Mouse (Mus musculus): ENCODE data around the gene Tbcc. TPM values are rescaled to one million over a fixed set of nuclear protein-coding genes. Genes with fewer than 3 reads are reported as not detected.

Gene Tbcc
- polyA plus RNA-seq, 1 experiment from 2014 or later, result 31.8 TPM

- peak overlapping the region; percentile 61 for H3K27ac ChIP-seq (ENCODE audit: low read length)
- peaks cover 25% of the 10 kb centered on the region for H3K4me1 ChIP-seq (ENCODE audit: control insufficient read depth, insufficient read depth, low read length)
- WGBS, result 84% methylated on average over 7 of the region's 7 CpGs
- H3K9me3 ChIP-seq (ENCODE audit: control insufficient read depth, low read length), result no peaks in the 10 kb centered on the region
- H3K27me3 ChIP-seq (replicated peaks; ENCODE audit: control insufficient read depth, insufficient read depth, low read length), result no peaks in the 10 kb centered on the region
- no peak for ATAC-seq
- no peak overlapping the region for H3K9ac ChIP-seq (ENCODE audit: low read depth, low read length)
- H3K4me3 ChIP-seq (ENCODE audit: low read length), result no peak overlapping the region
- no peak overlapping the region for H3K4me2 ChIP-seq (ENCODE audit: low read depth, low read length)
- no peaks in the 10 kb centered on the region for H3K36me3 ChIP-seq (ENCODE audit: control insufficient read depth, insufficient read depth, low read length)
Measured at GRCm38 (mm10) chr17:46854096-46854495, 36.4 kb upstream of the Tbcc start.

DNA sequence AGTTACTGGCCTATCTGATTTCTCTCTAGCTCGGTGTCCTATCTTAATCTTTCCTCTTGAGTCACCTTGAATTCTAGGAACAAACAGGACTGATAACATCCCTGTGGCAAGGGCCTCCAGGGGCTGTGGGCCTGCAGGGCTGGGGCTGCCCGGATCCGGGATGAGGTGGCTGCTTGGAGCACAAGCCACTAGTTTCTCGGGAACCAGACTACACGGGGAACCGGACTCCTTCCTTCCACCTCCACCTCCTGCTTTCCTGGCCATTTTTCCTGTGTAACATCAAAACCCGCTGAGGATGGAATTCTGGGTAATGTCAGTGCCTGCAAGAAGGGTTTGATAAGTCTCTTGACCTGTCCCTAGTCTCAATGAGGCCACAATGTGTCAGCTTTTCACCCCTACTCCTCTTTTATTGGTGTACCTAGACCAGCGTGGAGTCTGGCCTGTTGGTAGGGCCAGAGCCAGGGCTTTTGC is 35.8 kb upstream of the Tbcc start:
- H3K9ac ChIP-seq (ENCODE audit: low read depth, low read length), result peak overlapping the region; percentile 23; the same call in 1 of the 2 replicates
- peaks cover 25% of the 10 kb centered on the region for H3K4me1 ChIP-seq (ENCODE audit: control insufficient read depth, insufficient read depth, low read length)
- H3K27me3 ChIP-seq (replicated peaks; ENCODE audit: control insufficient read depth, insufficient read depth, low read length), result no peaks in the 10 kb centered on the region
- no peaks in the 10 kb centered on the region for H3K36me3 ChIP-seq (ENCODE audit: control insufficient read depth, insufficient read depth, low read length)
- ATAC-seq, result no peak
- peak overlapping the region; percentile 61 for H3K27ac ChIP-seq (ENCODE audit: low read length)
- WGBS, result 56% methylated on average over 8 of the region's 8 CpGs
- H3K4me3 ChIP-seq (ENCODE audit: low read length), result no peak overlapping the region
- H3K9me3 ChIP-seq (ENCODE audit: control insufficient read depth, low read length), result no peaks in the 10 kb centered on the region
- H3K4me2 ChIP-seq (ENCODE audit: low read depth, low read length), result no peak overlapping the region; the same call in 1 of the 2 replicates

GRCm38 (mm10) chr17:46855328-46856106 is 35.0 kb upstream of the Tbcc start:
- WGBS, result 47% methylated on average over 15 of the region's 15 CpGs
- no peaks in the 10 kb centered on the region for H3K36me3 ChIP-seq (ENCODE audit: control insufficient read depth, insufficient read depth, low read length)
- peaks cover 25% of the 10 kb centered on the region for H3K4me1 ChIP-seq (ENCODE audit: control insufficient read depth, insufficient read depth, low read length)
- peak overlapping the region; percentile 100 for H3K9ac ChIP-seq (ENCODE audit: low read depth, low read length)
- peak overlapping the region; percentile 82 for H3K4me3 ChIP-seq (ENCODE audit: low read length)
- peak overlapping the region; percentile 100 for H3K27ac ChIP-seq (ENCODE audit: low read length)
- H3K27me3 ChIP-seq (replicated peaks; ENCODE audit: control insufficient read depth, insufficient read depth, low read length), result no peaks in the 10 kb centered on the region
- H3K9me3 ChIP-seq (ENCODE audit: control insufficient read depth, low read length), result no peaks in the 10 kb centered on the region
- peak overlapping the region; percentile 61 for H3K4me2 ChIP-seq (ENCODE audit: low read depth, low read length)
- no peak for ATAC-seq

- peak overlapping the region; percentile 61 for H3K4me2 ChIP-seq (ENCODE audit: low read depth, low read length)
- no peaks in the 10 kb centered on the region for H3K36me3 ChIP-seq (ENCODE audit: control insufficient read depth, insufficient read depth, low read length)
- H3K4me1 ChIP-seq (ENCODE audit: control insufficient read depth, insufficient read depth, low read length), result peaks cover 25% of the 10 kb centered on the region
- peak overlapping the region; percentile 82 for H3K4me3 ChIP-seq (ENCODE audit: low read length)
- no peaks in the 10 kb centered on the region for H3K27me3 ChIP-seq (replicated peaks; ENCODE audit: control insufficient read depth, insufficient read depth, low read length)
- peak overlapping the region; percentile 100 for H3K9ac ChIP-seq (ENCODE audit: low read depth, low read length)
- H3K27ac ChIP-seq (ENCODE audit: low read length), result peak overlapping the region; percentile 100
- 4% methylated on average over 4 of the region's 4 CpGs for WGBS
- no peak for ATAC-seq
- no peaks in the 10 kb centered on the region for H3K9me3 ChIP-seq (ENCODE audit: control insufficient read depth, low read length)
Measured at GRCm38 (mm10) chr17:46856107-46856388, 34.4 kb upstream of the Tbcc start.

DNA sequence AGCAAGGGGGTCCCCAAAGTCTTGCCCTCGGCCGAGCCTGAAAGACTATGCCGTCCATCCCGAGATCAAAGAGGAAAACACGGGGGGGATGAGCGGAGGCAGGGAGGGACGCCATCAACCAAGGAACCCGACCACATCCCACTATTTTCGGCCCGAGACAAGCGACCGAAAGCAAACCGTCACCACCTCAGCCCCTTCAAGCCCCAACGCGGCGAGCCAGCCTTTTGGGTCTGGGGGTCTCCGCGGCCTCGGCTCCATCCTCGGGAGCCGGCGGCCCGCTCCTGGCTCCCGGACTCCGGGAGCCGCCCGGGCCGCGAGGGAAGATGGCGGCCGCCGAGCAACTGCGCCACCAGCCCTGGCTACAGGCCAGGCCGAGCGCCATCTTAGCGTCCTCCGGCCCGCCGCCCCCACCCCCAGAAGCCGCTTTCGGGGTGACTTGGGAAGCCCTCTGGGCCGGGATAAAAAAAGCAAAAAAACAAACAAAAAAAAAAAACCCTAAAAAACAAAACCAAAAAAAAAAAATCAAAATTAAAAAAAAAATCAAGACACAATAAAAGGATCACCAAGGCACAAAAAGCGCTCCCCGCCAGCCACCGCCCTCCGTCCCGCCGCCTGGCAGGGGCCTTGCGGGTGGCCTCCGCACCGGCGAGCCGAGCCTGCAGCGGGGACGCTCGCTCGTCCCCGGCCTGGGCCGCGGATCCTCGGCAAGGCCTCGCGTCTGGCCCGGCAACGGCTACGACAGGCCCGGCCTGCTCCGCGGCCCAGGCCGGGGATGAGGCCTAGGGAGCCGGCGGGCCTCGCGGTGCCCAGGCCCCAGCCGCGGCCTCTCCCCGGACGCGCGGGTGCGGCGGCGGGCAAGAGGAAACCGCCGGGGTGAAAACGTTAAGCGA is 33.8 kb upstream of the Tbcc start:
- H3K9me3 ChIP-seq (ENCODE audit: control insufficient read depth, low read length), result no peaks in the 10 kb centered on the region
- H3K27ac ChIP-seq (ENCODE audit: low read length), result peak overlapping the region; percentile 100
- peak overlapping the region; percentile 100 for H3K9ac ChIP-seq (ENCODE audit: low read depth, low read length)
- peaks cover 25% of the 10 kb centered on the region for H3K4me1 ChIP-seq (ENCODE audit: control insufficient read depth, insufficient read depth, low read length)
- peak overlapping the region; percentile 82 for H3K4me3 ChIP-seq (ENCODE audit: low read length)
- peak overlapping the region; percentile 61 for H3K4me2 ChIP-seq (ENCODE audit: low read depth, low read length)
- no peaks in the 10 kb centered on the region for H3K36me3 ChIP-seq (ENCODE audit: control insufficient read depth, insufficient read depth, low read length)
- under 1% methylated on average over 86 of the region's 87 CpGs for WGBS
- no peaks in the 10 kb centered on the region for H3K27me3 ChIP-seq (replicated peaks; ENCODE audit: control insufficient read depth, insufficient read depth, low read length)
- peak; percentile 50 for ATAC-seq

GRCm38 (mm10) chr17:46857361-46857902 is 33.1 kb upstream of the Tbcc start:
- peak overlapping the region; percentile 100 for H3K27ac ChIP-seq (ENCODE audit: low read length)
- H3K27me3 ChIP-seq (replicated peaks; ENCODE audit: control insufficient read depth, insufficient read depth, low read length), result no peaks in the 10 kb centered on the region
- peak overlapping the region; percentile 100 for H3K9ac ChIP-seq (ENCODE audit: low read depth, low read length)
- no peaks in the 10 kb centered on the region for H3K9me3 ChIP-seq (ENCODE audit: control insufficient read depth, low read length)
- no peaks in the 10 kb centered on the region for H3K36me3 ChIP-seq (ENCODE audit: control insufficient read depth, insufficient read depth, low read length)
- peak overlapping the region; percentile 45 for H3K4me2 ChIP-seq (ENCODE audit: low read depth, low read length)
- peaks cover 25% of the 10 kb centered on the region for H3K4me1 ChIP-seq (ENCODE audit: control insufficient read depth, insufficient read depth, low read length)
- WGBS, result 0% methylated on average over 31 of the region's 52 CpGs
- H3K4me3 ChIP-seq (ENCODE audit: low read length), result peak overlapping the region; percentile 82
- ATAC-seq, result peak; percentile 80

GRCm38 (mm10) chr17:46857903-46858748 is 32.4 kb upstream of the Tbcc start, which contains the start of gene Bicral:
TSS of gene Bicral (minus strand) at chr17:46858482.
- H3K9ac ChIP-seq (ENCODE audit: low read depth, low read length), result peak within 1 kb of the TSS; percentile 100
- H3K27ac ChIP-seq (ENCODE audit: low read length), result peak within 1 kb of the TSS; percentile 100
- ATAC-seq, result peak; percentile 66
- no peaks in the 10 kb centered on the region for H3K27me3 ChIP-seq (replicated peaks; ENCODE audit: control insufficient read depth, insufficient read depth, low read length)
- peaks cover 18% of the 10 kb centered on the region for H3K4me1 ChIP-seq (ENCODE audit: control insufficient read depth, insufficient read depth, low read length)
- peak within 1 kb of the TSS; percentile 82 for H3K4me3 ChIP-seq (ENCODE audit: low read length)
- peak within 1 kb of the TSS; percentile 45 for H3K4me2 ChIP-seq (ENCODE audit: low read depth, low read length)
- no peaks in the 10 kb centered on the region for H3K36me3 ChIP-seq (ENCODE audit: control insufficient read depth, insufficient read depth, low read length)
- no peaks in the 10 kb centered on the region for H3K9me3 ChIP-seq (ENCODE audit: control insufficient read depth, low read length)
- under 1% methylated on average over 59 of the region's 65 CpGs for WGBS

GRCm38 (mm10) chr17:46858749-46859444 is 31.6 kb upstream of the Tbcc start:
- Histone ChIP-seq H3K4me2 (ENCODE audit: low read depth, low read length) (peak overlapping the region; percentile 45), H3K27ac (ENCODE audit: low read length) (peak overlapping the region; percentile 100), H3K9ac (ENCODE audit: low read depth, low read length) (peak overlapping the region; percentile 100), H3K4me1 (ENCODE audit: control insufficient read depth, insufficient read depth, low read length) (peaks cover 13% of the 10 kb centered on the region), H3K4me3 (ENCODE audit: low read length) (peak overlapping the region; percentile 82), H3K27me3 (replicated peaks; ENCODE audit: control insufficient read depth, insufficient read depth, low read length) (no peaks in the 10 kb centered on the region), H3K36me3 (ENCODE audit: control insufficient read depth, insufficient read depth, low read length) (no peaks in the 10 kb centered on the region), H3K9me3 (ENCODE audit: control insufficient read depth, low read length) (no peaks in the 10 kb centered on the region)
- 15% methylated on average over 9 of the region's 9 CpGs for WGBS
- no peak for ATAC-seq

Data from intestine, embryonic 16.5 days (tissue).